In genomic region chr1:194976164-194976516, GRCm38 (mm10) we compare ENCODE assay signal across 8 mouse cellular contexts. TPM values are rescaled to one million over a fixed set of nuclear protein-coding genes. Genes with fewer than 3 reads are reported as not detected.
DNase-seq lines count a peak whose midpoint lies in the region; ATAC-seq and TF ChIP-seq lines count a peak whose summit lies in the region.

No protein-coding gene starts in this region.

- peak; percentile 94 for ATAC-seq in Patski
- ATAC-seq in hindbrain, embryonic 12.5 days (ENCODE audit: low FRiP score) = peak; percentile 92
- ATAC-seq in lung, postnatal 0 days = peak; percentile 91

- under 1% methylated on average over 33 of the region's 42 CpGs for WGBS in hindbrain, embryonic 12.5 days
- WGBS in lung, postnatal 0 days = under 1% methylated on average over 42 of the region's 42 CpGs

- no peaks in the 10 kb centered on the region for H3K9me3 ChIP-seq in hindbrain, embryonic 12.5 days (replicated peaks)
- no peaks in the 10 kb centered on the region for H3K9me3 ChIP-seq in lung, postnatal 0 days (ENCODE audit: low read length)

- peak overlapping the region; percentile 69 for H3K4me3 ChIP-seq in hindbrain, embryonic 12.5 days
- H3K4me3 ChIP-seq in lung, postnatal 0 days (ENCODE audit: low read depth, low read length) = peak overlapping the region; percentile 70

- in situ Hi-C loops in Patski (cut with MboI; ENCODE audit: low pct_unique_long_range_greater_than_20kb) = no loop called here

- no peaks in the 10 kb centered on the region for H3K27me3 ChIP-seq in Patski
- 0 out of 2 replicates have a peak, but pooled peaks cover 5% of the 10 kb centered on the region for H3K27me3 ChIP-seq in hindbrain, embryonic 12.5 days
- no peaks in the 10 kb centered on the region for H3K27me3 ChIP-seq in lung, postnatal 0 days (replicated peaks; ENCODE audit: insufficient read depth, low read length)

- H3K4me2 ChIP-seq in hindbrain, embryonic 12.5 days (replicated peaks) = peak overlapping the region; percentile 96
- H3K4me2 ChIP-seq in lung, postnatal 0 days (replicated peaks; ENCODE audit: low read depth, low read length) = peak overlapping the region; percentile 91

- peak; percentile 100 for TF ChIP-seq CTCF in Patski (IDR thresholded peaks at IDR 0.05)
- TF ChIP-seq CTCF in lung, postnatal 0 days (IDR thresholded peaks at IDR 0.05) = peak; percentile 85

- no peaks in the 10 kb centered on the region for H3K36me3 ChIP-seq in hindbrain, embryonic 12.5 days
- no peaks in the 10 kb centered on the region for H3K36me3 ChIP-seq in lung, postnatal 0 days (ENCODE audit: insufficient read depth, low read length)

- CTCF ChIA-PET in Patski (lab: Charles Lee) = interaction anchor here (0.8 to 2.2 kb wide), 28 partner anchors 9 to 319 kb away, joined by 3 to 18 read pairs (median 4); partner anchors contain the start of gene Cr1l

- DNase-seq in Patski (ENCODE audit: low read depth, low spot score) = peak; percentile 37
- DNase-seq in cerebellum, postnatal 10 days = peak; percentile 96
- DNase-seq in frontal cortex, postnatal 10 days (ENCODE audit: low spot score in 2 of 2) = peak; percentile 80 to 90
- peak; percentile 94 to 96 for DNase-seq in layer of hippocampus, postnatal 10 days (ENCODE audit: low spot score in 2 of 2)
- DNase-seq in lung, postnatal 0 days (ENCODE audit: low spot score) = peak; percentile 89
- peak; percentile 94 for DNase-seq in ovary, postnatal 14 days (ENCODE audit: low spot score)
- peak; percentile 63 to 85 for DNase-seq in thymus, postnatal 10 days (ENCODE audit: low spot score in 2 of 2)

- POLR2A ChIA-PET in Patski (lab: Charles Lee) = interaction anchor here (0.9 to 1.0 kb wide), 2 partner anchors 25 to 96 kb away, joined by 3 read pairs; no protein-coding TSS in a partner anchor

- TF ChIP-seq EP300 in lung, postnatal 0 days (IDR thresholded peaks at IDR 0.05) = no peak

- H3K27ac ChIP-seq in hindbrain, embryonic 12.5 days = peak overlapping the region; percentile 56
- H3K27ac ChIP-seq in lung, postnatal 0 days (ENCODE audit: low read length) = peak overlapping the region; percentile 75

- peaks cover 21% of the 10 kb centered on the region for H3K4me1 ChIP-seq in hindbrain, embryonic 12.5 days
- H3K4me1 ChIP-seq in lung, postnatal 0 days (ENCODE audit: insufficient read depth, low read depth, low read length) = no peaks in the 10 kb centered on the region; the same call in 1 of the 2 replicates

- H3K9ac ChIP-seq in hindbrain, embryonic 12.5 days = peak overlapping the region; percentile 76
- peak overlapping the region; percentile 62 for H3K9ac ChIP-seq in lung, postnatal 0 days (replicated peaks; ENCODE audit: low read depth)

RNA-seq across cellular contexts. Expression of gene Cd34, which starts 37.5 kb away (rescaled TPM):
- 0.05 TPM for polyA plus RNA-seq in Patski (2021)
- polyA plus RNA-seq in hindbrain, embryonic 12.5 days (2016; fragmentation: Nextera tagmentation; extraction: Ambion mirVana) = 44.7 and 50.0 TPM in 2 replicates
- 10 to 100 TPM; 26.5 to 28.1 TPM for total RNA-seq in layer of hippocampus, postnatal 10 days (2021)
- 189 and 199 TPM in 2 replicates for polyA plus RNA-seq in lung, postnatal 0 days (2015; fragmentation: Nextera tagmentation; extraction: Ambion mirVana)

Comparison
In these comparisons a context has a peak if more than half of its experiments do, and no peak if none do; other contexts are left out.
1. Peak in every context shown above with its lines: DNase-seq, ATAC-seq, H3K4me3 ChIP-seq and H3K27ac ChIP-seq.
2. DNase-seq: peak in every context shown above with its lines; median percentile 96 in cerebellum, postnatal 10 days; 95 in layer of hippocampus, postnatal 10 days; 94 in ovary, postnatal 14 days; 89 in lung, postnatal 0 days; 85 in frontal cortex, postnatal 10 days; 74 in thymus, postnatal 10 days; 37 in Patski.
3. RNA of gene Cd34, which starts 37.5 kb away (polyA plus RNA-seq): 189 to 199 TPM in lung, postnatal 0 days and 44.7 to 50.0 TPM in hindbrain, embryonic 12.5 days; 0.05 TPM in Patski (single experiment); every median in the first group is over 10 times any median in the second.